Comparison of ENCODE assay signal across 16 mouse cellular contexts in genomic region chr1:39046689-39047088, GRCm38 (mm10).
DNase-seq lines count a peak whose midpoint lies in the region; ATAC-seq lines count a peak whose summit lies in the region.
"Had no signal": no experiment of that assay in that cellular context is flagged by ENCODE, and none has a peak within 500 bp of the region (broad histone marks: within the 10 kb centered on the region; RNA-seq: fewer than 3 reads in every experiment).

No protein-coding gene starts in this region.

- no peak overlapping the region for H3K4me3 ChIP-seq in liver, embryonic 13.5 days (replicated peaks)
- no peak overlapping the region for H3K4me3 ChIP-seq in liver, embryonic 11.5 days (ENCODE audit: low read depth, low read length)
- no peak overlapping the region for H3K4me3 ChIP-seq in limb, embryonic 10.5 days
- H3K4me3 ChIP-seq: embryonic facial prominence, embryonic 15.5 days; layer of hippocampus, adult 2 months had no signal

- H3K9ac ChIP-seq in liver, embryonic 13.5 days, result no peak overlapping the region
- H3K9ac ChIP-seq in liver, embryonic 11.5 days (ENCODE audit: low read depth, low read length), result no peak overlapping the region
- H3K9ac ChIP-seq: embryonic facial prominence, embryonic 15.5 days; liver, embryonic 14.5 days had no signal

- H3K27ac ChIP-seq in liver, embryonic 13.5 days, result no peak overlapping the region
- H3K27ac ChIP-seq in liver, embryonic 11.5 days (ENCODE audit: low read depth, low read length), result no peak overlapping the region
- peak overlapping the region; percentile 46 for H3K27ac ChIP-seq in limb, embryonic 10.5 days
- H3K27ac ChIP-seq: embryonic facial prominence, embryonic 15.5 days; liver, embryonic 14.5 days; stomach, postnatal 0 days had no signal

- 39% methylated on average over 7 of the region's 7 CpGs for WGBS in liver, embryonic 13.5 days (ENCODE audit: insufficient replicate concordance)
- WGBS in liver, embryonic 11.5 days, result 43% methylated on average over 7 of the region's 7 CpGs
- 13% methylated on average over 7 of the region's 7 CpGs for WGBS in limb, embryonic 10.5 days

- no peaks in the 10 kb centered on the region for H3K36me3 ChIP-seq in liver, embryonic 13.5 days
- H3K36me3 ChIP-seq in liver, embryonic 11.5 days (ENCODE audit: control insufficient read depth, insufficient read depth, low read length), result no peaks in the 10 kb centered on the region
- H3K36me3 ChIP-seq in limb, embryonic 10.5 days, result no peaks in the 10 kb centered on the region
- H3K36me3 ChIP-seq: embryonic facial prominence, embryonic 15.5 days had no signal

- no peaks in the 10 kb centered on the region for H3K4me1 ChIP-seq in liver, embryonic 13.5 days (replicated peaks)
- H3K4me1 ChIP-seq in liver, embryonic 11.5 days (replicated peaks; ENCODE audit: control insufficient read depth, insufficient read depth, low read length), result no peaks in the 10 kb centered on the region
- H3K4me1 ChIP-seq in limb, embryonic 10.5 days, result peaks cover 19% of the 10 kb centered on the region
- H3K4me1 ChIP-seq: embryonic facial prominence, embryonic 15.5 days had no signal

- peak; percentile 43; the same call in 1 of the 2 replicates for ATAC-seq in liver, embryonic 13.5 days (ENCODE audit: low read depth)
- no peak for ATAC-seq in liver, embryonic 11.5 days (replicated peaks; ENCODE audit: low FRiP score)
- no peak for ATAC-seq in megakaryocyte progenitor cell, adult 5-6 weeks (replicated peaks; ENCODE audit: poor library complexity)

- no peak for DNase-seq in liver, embryonic 13.5 days
- no peak for DNase-seq in liver, embryonic 11.5 days (ENCODE audit: low spot score)
- peak; percentile 26 for DNase-seq in embryo, embryonic 9.5 days (ENCODE audit: extremely low spot score)
- DNase-seq in limb, embryonic 10.5 days (ENCODE audit: low spot score), result no peak
- peak; percentile 60 to 81 for DNase-seq in thymus, postnatal 36 days
- no peak for DNase-seq in heart, postnatal 10 days
- DNase-seq: adrenal gland, adult 8-10 months; cerebellum, postnatal 14 days; heart, adult 18-20 months; lung, postnatal 36 days; right cerebral cortex, adult 18-20 months had no signal

- H3K4me2 ChIP-seq in liver, embryonic 13.5 days, result no peak overlapping the region
- H3K4me2 ChIP-seq in liver, embryonic 11.5 days, result no peak overlapping the region
- H3K4me2 ChIP-seq: embryonic facial prominence, embryonic 15.5 days had no signal

- intact Hi-C loops in heart, postnatal 10 days (cut with DNase I), result no loop called here

- no peaks in the 10 kb centered on the region for H3K27me3 ChIP-seq in liver, embryonic 13.5 days
- no peaks in the 10 kb centered on the region for H3K27me3 ChIP-seq in liver, embryonic 11.5 days (replicated peaks; ENCODE audit: control insufficient read depth, insufficient read depth, low read length)
- no peaks in the 10 kb centered on the region for H3K27me3 ChIP-seq in limb, embryonic 10.5 days (ENCODE audit: low read depth, poor library complexity, severe bottlenecking)
- H3K27me3 ChIP-seq: embryonic facial prominence, embryonic 15.5 days had no signal

- H3K9me3 ChIP-seq in liver, embryonic 13.5 days (replicated peaks), result no peaks in the 10 kb centered on the region
- peaks cover 4% of the 10 kb centered on the region; the same call in 1 of the 2 replicates for H3K9me3 ChIP-seq in liver, embryonic 11.5 days (ENCODE audit: control insufficient read depth, low read length)
- H3K9me3 ChIP-seq in limb, embryonic 10.5 days (replicated peaks), result no peaks in the 10 kb centered on the region

Comparison
In these comparisons a context has a peak if more than half of its experiments do, and no peak if none do; other contexts are left out.
1. DNase-seq: peak in embryo, embryonic 9.5 days (single experiment) and thymus, postnatal 36 days (2 of 2); none in liver, embryonic 13.5 days (single experiment), liver, embryonic 11.5 days (single experiment), limb, embryonic 10.5 days (single experiment) and heart, postnatal 10 days (0 of 2).